Mouse (Mus musculus): ENCODE results near the gene Elovl5. TPM values are rescaled to one million over a fixed set of nuclear protein-coding genes. Genes with fewer than 3 reads are reported as not detected.

Elovl5 gene
- polyA plus RNA-seq, 1 experiment from 2014 or later, result 84.9 TPM

GRCm38 (mm10) chr9:77955511-77955910, 38.3 kb downstream of the Elovl5 start:
- 81% methylated on average over 2 of the region's 2 CpGs for WGBS
- no peaks in the 10 kb centered on the region for H3K27me3 ChIP-seq (replicated peaks)
- no peak for ATAC-seq (ENCODE audit: insufficient number of reproducible peaks, low FRiP score)

GRCm38 (mm10) chr9:77955964-77956363, 38.8 kb downstream of the Elovl5 start:
- no peak overlapping the region for H3K4me2 ChIP-seq
- no peak overlapping the region for H3K4me3 ChIP-seq
- no peaks in the 10 kb centered on the region for H3K9me3 ChIP-seq (replicated peaks)
- H3K27ac ChIP-seq (ENCODE audit: poor library complexity, severe bottlenecking), result no peak overlapping the region
- no peak for ATAC-seq (ENCODE audit: insufficient number of reproducible peaks, low FRiP score)
- WGBS, result 82% methylated on average over 8 of the region's 8 CpGs
- no peak overlapping the region for H3K9ac ChIP-seq
- H3K4me1 ChIP-seq (replicated peaks), result peaks cover 35% of the 10 kb centered on the region
- peaks cover 24% of the 10 kb centered on the region; the same call in 1 of the 2 replicates for H3K36me3 ChIP-seq
- H3K27me3 ChIP-seq (replicated peaks), result no peaks in the 10 kb centered on the region

More at GRCm38 (mm10) chr9:77955511-77955910, 38.3 kb downstream of the Elovl5 start:
- Histone ChIP-seq H3K36me3 (peaks cover 22% of the 10 kb centered on the region; the same call in 1 of the 2 replicates), H3K9ac (no peak overlapping the region), H3K9me3 (replicated peaks) (no peaks in the 10 kb centered on the region), H3K4me2 (no peak overlapping the region), H3K4me3 (no peak overlapping the region), H3K27ac (ENCODE audit: poor library complexity, severe bottlenecking) (no peak overlapping the region), H3K4me1 (replicated peaks) (peaks cover 39% of the 10 kb centered on the region)

- Histone ChIP-seq H3K27ac (ENCODE audit: poor library complexity, severe bottlenecking) (no peak overlapping the region), H3K27me3 (replicated peaks) (no peaks in the 10 kb centered on the region), H3K9ac (no peak overlapping the region), H3K4me3 (no peak overlapping the region), H3K4me2 (no peak overlapping the region), H3K9me3 (replicated peaks) (no peaks in the 10 kb centered on the region), H3K36me3 (peaks cover 37% of the 10 kb centered on the region; the same call in 1 of the 2 replicates), H3K4me1 (replicated peaks) (peaks cover 28% of the 10 kb centered on the region)
- whole genome bisulfite sequencing, result 77% methylated on average over 7 of the region's 7 CpGs
- no peak for ATAC-seq (ENCODE audit: insufficient number of reproducible peaks, low FRiP score)
Observed at GRCm38 (mm10) chr9:77958327-77958726, 41.2 kb downstream of the Elovl5 start.

- 86% methylated on average over 12 of the region's 12 CpGs for WGBS
- H3K9me3 ChIP-seq (replicated peaks), result no peaks in the 10 kb centered on the region
- H3K27ac ChIP-seq (ENCODE audit: poor library complexity, severe bottlenecking), result no peak overlapping the region
- H3K36me3 ChIP-seq, result peaks cover 37% of the 10 kb centered on the region; the same call in 1 of the 2 replicates
- H3K9ac ChIP-seq, result no peak overlapping the region
- H3K4me1 ChIP-seq (replicated peaks), result peaks cover 26% of the 10 kb centered on the region
- H3K4me3 ChIP-seq, result no peak overlapping the region
- no peak for ATAC-seq (ENCODE audit: insufficient number of reproducible peaks, low FRiP score)
- no peak overlapping the region for H3K4me2 ChIP-seq
- H3K27me3 ChIP-seq (replicated peaks), result no peaks in the 10 kb centered on the region
Observed at GRCm38 (mm10) chr9:77959759-77960158, 42.6 kb downstream of the Elovl5 start.

GRCm38 (mm10) chr9:77961350-77961749, 44.2 kb downstream of the Elovl5 start:
- no peak overlapping the region for H3K27ac ChIP-seq (ENCODE audit: poor library complexity, severe bottlenecking)
- H3K27me3 ChIP-seq (replicated peaks), result no peaks in the 10 kb centered on the region
- no peak overlapping the region for H3K4me2 ChIP-seq
- no peaks in the 10 kb centered on the region for H3K9me3 ChIP-seq (replicated peaks)
- H3K9ac ChIP-seq, result no peak overlapping the region
- peaks cover 37% of the 10 kb centered on the region; the same call in 1 of the 2 replicates for H3K36me3 ChIP-seq
- ATAC-seq (ENCODE audit: insufficient number of reproducible peaks, low FRiP score), result no peak
- WGBS, result 86% methylated on average over 6 of the region's 6 CpGs
- no peak overlapping the region for H3K4me3 ChIP-seq
- H3K4me1 ChIP-seq (replicated peaks), result peaks cover 24% of the 10 kb centered on the region

GRCm38 (mm10) chr9:77964084-77964483, 46.9 kb downstream of the Elovl5 start:
- Histone ChIP-seq H3K27ac (ENCODE audit: poor library complexity, severe bottlenecking) (peak overlapping the region; percentile 33), H3K9ac (peak overlapping the region; percentile 39)
- 57% methylated on average over 14 of the region's 14 CpGs for WGBS

GRCm38 (mm10) chr9:77965287-77965686, 48.1 kb downstream of the Elovl5 start:
- Histone ChIP-seq H3K4me3 (no peak overlapping the region), H3K36me3 (peaks cover 15% of the 10 kb centered on the region; the same call in 1 of the 2 replicates), H3K4me2 (no peak overlapping the region), H3K27me3 (replicated peaks) (no peaks in the 10 kb centered on the region), H3K27ac (ENCODE audit: poor library complexity, severe bottlenecking) (no peak overlapping the region), H3K4me1 (replicated peaks) (peaks cover 55% of the 10 kb centered on the region), H3K9ac (no peak overlapping the region), H3K9me3 (replicated peaks) (no peaks in the 10 kb centered on the region)
- no peak for ATAC-seq (ENCODE audit: insufficient number of reproducible peaks, low FRiP score)
- WGBS, result 83% methylated on average over 5 of the region's 5 CpGs

More at GRCm38 (mm10) chr9:77964084-77964483, 46.9 kb downstream of the Elovl5 start:
- H3K4me2 ChIP-seq, result no peak overlapping the region
- peaks cover 24% of the 10 kb centered on the region; the same call in 1 of the 2 replicates for H3K36me3 ChIP-seq
- H3K4me3 ChIP-seq, result no peak overlapping the region
- ATAC-seq (ENCODE audit: insufficient number of reproducible peaks, low FRiP score), result no peak; the same call in 1 of the 2 replicates
- H3K27me3 ChIP-seq (replicated peaks), result no peaks in the 10 kb centered on the region
- H3K9me3 ChIP-seq (replicated peaks), result no peaks in the 10 kb centered on the region
- H3K4me1 ChIP-seq (replicated peaks), result peaks cover 44% of the 10 kb centered on the region

- 82% methylated on average over 6 of the region's 6 CpGs for WGBS
- Histone ChIP-seq H3K4me3 (no peak overlapping the region), H3K9me3 (replicated peaks) (no peaks in the 10 kb centered on the region), H3K27me3 (replicated peaks) (no peaks in the 10 kb centered on the region), H3K4me2 (no peak overlapping the region), H3K36me3 (peaks cover 13% of the 10 kb centered on the region; the same call in 1 of the 2 replicates), H3K4me1 (replicated peaks) (peaks cover 61% of the 10 kb centered on the region), H3K27ac (ENCODE audit: poor library complexity, severe bottlenecking) (no peak overlapping the region), H3K9ac (no peak overlapping the region)
- no peak for ATAC-seq (ENCODE audit: insufficient number of reproducible peaks, low FRiP score)
Observed at GRCm38 (mm10) chr9:77965768-77966552, 48.8 kb downstream of the Elovl5 start.

- Histone ChIP-seq H3K4me1 (replicated peaks) (peaks cover 63% of the 10 kb centered on the region), H3K4me3 (no peak overlapping the region), H3K4me2 (no peak overlapping the region), H3K9ac (no peak overlapping the region), H3K9me3 (replicated peaks) (no peaks in the 10 kb centered on the region), H3K27me3 (replicated peaks) (no peaks in the 10 kb centered on the region), H3K36me3 (peaks cover 7% of the 10 kb centered on the region; the same call in 1 of the 2 replicates), H3K27ac (ENCODE audit: poor library complexity, severe bottlenecking) (no peak overlapping the region)
- WGBS, result 93% methylated on average over 7 of the region's 7 CpGs
- ATAC-seq (ENCODE audit: insufficient number of reproducible peaks, low FRiP score), result no peak
Observed at GRCm38 (mm10) chr9:77966861-77967260, 49.7 kb downstream of the Elovl5 start.

- no peak overlapping the region for H3K9ac ChIP-seq
- H3K36me3 ChIP-seq, result peaks cover 3% of the 10 kb centered on the region; the same call in 1 of the 2 replicates
- H3K9me3 ChIP-seq (replicated peaks), result no peaks in the 10 kb centered on the region
- peaks cover 63% of the 10 kb centered on the region for H3K4me1 ChIP-seq (replicated peaks)
- H3K4me3 ChIP-seq, result no peak overlapping the region
- no peaks in the 10 kb centered on the region for H3K27me3 ChIP-seq (replicated peaks)
- WGBS, result 86% methylated on average over 12 of the region's 12 CpGs
- no peak for ATAC-seq (ENCODE audit: insufficient number of reproducible peaks, low FRiP score)
- H3K4me2 ChIP-seq, result no peak overlapping the region
- no peak overlapping the region for H3K27ac ChIP-seq (ENCODE audit: poor library complexity, severe bottlenecking)
Observed at GRCm38 (mm10) chr9:77967584-77968163, 50.5 kb downstream of the Elovl5 start.

- H3K36me3 ChIP-seq, result no peaks in the 10 kb centered on the region
- 42% methylated on average over 6 of the region's 6 CpGs for WGBS
- H3K4me3 ChIP-seq, result no peak overlapping the region
- no peak overlapping the region for H3K9ac ChIP-seq
- ATAC-seq (ENCODE audit: insufficient number of reproducible peaks, low FRiP score), result 0 out of 2 replicates have a peak, but pooled peaks have one; percentile 63
- peaks cover 46% of the 10 kb centered on the region for H3K4me1 ChIP-seq (replicated peaks)
- no peaks in the 10 kb centered on the region for H3K9me3 ChIP-seq (replicated peaks)
- H3K27me3 ChIP-seq (replicated peaks), result no peaks in the 10 kb centered on the region
- peak overlapping the region; percentile 34; the same call in 1 of the 2 replicates for H3K27ac ChIP-seq (ENCODE audit: poor library complexity, severe bottlenecking)
- H3K4me2 ChIP-seq, result no peak overlapping the region
Observed at GRCm38 (mm10) chr9:77969192-77969953, 52.2 kb downstream of the Elovl5 start.

All from heart, embryonic 12.5 days (tissue).